Mouse (Mus musculus): ENCODE results near the gene Neurl1a.
"Not testable (repeated sequence)": the region's sequence is repeated elsewhere in the genome, so short reads cannot be mapped to it uniquely, and the experiment has no call there.

Neurl1a gene

GRCm38 (mm10) chr19:47178431-47179271 is at the start of gene Neurl1a:
TSS of gene Neurl1a (plus strand) at chr19:47178820.
- no peak for DNase-seq (ENCODE audit: low read depth, low spot score)

- DNase-seq (ENCODE audit: low read depth, low spot score), result no peak
Observed at GRCm38 (mm10) chr19:47128835-47129234, 49.8 kb upstream of the Neurl1a start.

GRCm38 (mm10) chr19:47130551-47131125 is 48.0 kb upstream of the Neurl1a start:
- no peak for DNase-seq (ENCODE audit: low read depth, low spot score)

- peak; percentile 92 for DNase-seq (ENCODE audit: low read depth, low spot score)
Observed at GRCm38 (mm10) chr19:47133161-47133560, 45.5 kb upstream of the Neurl1a start.

- no peak for DNase-seq (ENCODE audit: low read depth, low spot score)
Observed at GRCm38 (mm10) chr19:47135568-47135967, 43.1 kb upstream of the Neurl1a start.

- no peak for DNase-seq (ENCODE audit: low read depth, low spot score)
Observed at GRCm38 (mm10) chr19:47136170-47136569, 42.5 kb upstream of the Neurl1a start.

GRCm38 (mm10) chr19:47137051-47137581 is 41.5 kb upstream of the Neurl1a start:
- DNase-seq (ENCODE audit: low read depth, low spot score), result peak; percentile 83

- peak; percentile 79 for DNase-seq (ENCODE audit: low read depth, low spot score)
Observed at GRCm38 (mm10) chr19:47137771-47138421, 40.7 kb upstream of the Neurl1a start, which contains the start of gene Calhm2. TSS of gene Calhm2 (minus strand) at chr19:47138294.

GRCm38 (mm10) chr19:47139611-47140010 is 39.0 kb upstream of the Neurl1a start:
- DNase-seq (ENCODE audit: low read depth, low spot score), result not testable (repeated sequence)

GRCm38 (mm10) chr19:47142438-47142837 is 36.2 kb upstream of the Neurl1a start:
- no peak for DNase-seq (ENCODE audit: low read depth, low spot score)

- no peak for DNase-seq (ENCODE audit: low read depth, low spot score)
Observed at GRCm38 (mm10) chr19:47144154-47144553, 34.5 kb upstream of the Neurl1a start, which contains the start of gene Calhm1. TSS of gene Calhm1 (minus strand) at chr19:47144254.

- peak; percentile 41 for DNase-seq (ENCODE audit: low read depth, low spot score)
Observed at GRCm38 (mm10) chr19:47148267-47148847, 30.3 kb upstream of the Neurl1a start.

- DNase-seq (ENCODE audit: low read depth, low spot score), result no peak
Observed at GRCm38 (mm10) chr19:47149854-47150253, 28.8 kb upstream of the Neurl1a start.

GRCm38 (mm10) chr19:47151332-47152061 is 27.1 kb upstream of the Neurl1a start:
- DNase-seq (ENCODE audit: low read depth, low spot score), result no peak

- DNase-seq (ENCODE audit: low read depth, low spot score), result no peak
Observed at GRCm38 (mm10) chr19:47152062-47152369, 26.6 kb upstream of the Neurl1a start.

GRCm38 (mm10) chr19:47153767-47154166 is 24.9 kb upstream of the Neurl1a start:
- no peak for DNase-seq (ENCODE audit: low read depth, low spot score)

- DNase-seq (ENCODE audit: low read depth, low spot score), result no peak
Observed at GRCm38 (mm10) chr19:47157664-47158063, 21.0 kb upstream of the Neurl1a start, which contains the start of gene Calhm3. TSS of gene Calhm3 (minus strand) at chr19:47157764.

GRCm38 (mm10) chr19:47161669-47162068 is 17.0 kb upstream of the Neurl1a start:
- no peak for DNase-seq (ENCODE audit: low read depth, low spot score)

GRCm38 (mm10) chr19:47163176-47163744 is 15.4 kb upstream of the Neurl1a start:
- no peak for DNase-seq (ENCODE audit: low read depth, low spot score)

GRCm38 (mm10) chr19:47166758-47167157 is 11.9 kb upstream of the Neurl1a start:
- DNase-seq (ENCODE audit: low read depth, low spot score), result no peak
